Mouse (Mus musculus): ENCODE measurements at regions not wholly inside any gene's neighbourhood (a gene's known extent, or its start where the extent isn't known, plus 50 kb on each side); places are given as distances from the start of the nearest gene placed in this dataset.
A peak's percentile ranks its signal among the peaks of the same experiment; 100 is the strongest.
"Not testable (repeated sequence)": the region's sequence is repeated elsewhere in the genome, so short reads cannot be mapped to it uniquely, and the experiment has no call there.

GRCm38 (mm10) chr2:166516261-166516660 is 197.4 kb downstream of the Prex1 start:
- no peak for DNase-seq (ENCODE audit: low read depth, low spot score)

GRCm38 (mm10) chr2:166514664-166515063 is 199.0 kb downstream of the Prex1 start:
- no peak for DNase-seq (ENCODE audit: low read depth, low spot score)

GRCm38 (mm10) chr2:166512488-166512887 is 201.1 kb downstream of the Prex1 start:
- DNase-seq (ENCODE audit: low read depth, low spot score) = no peak

GRCm38 (mm10) chr2:166511477-166511876 is 202.2 kb downstream of the Prex1 start:
- DNase-seq (ENCODE audit: low read depth, low spot score) = not testable (repeated sequence)

GRCm38 (mm10) chr2:166510776-166511175 is 202.9 kb downstream of the Prex1 start:
- no peak for DNase-seq (ENCODE audit: low read depth, low spot score)

- DNase-seq (ENCODE audit: low read depth, low spot score) = no peak
These were observed 204.0 kb downstream of the Prex1 start for GRCm38 (mm10) chr2:166509591-166509990.

- no peak for DNase-seq (ENCODE audit: low read depth, low spot score)
These were observed 204.8 kb downstream of the Prex1 start for GRCm38 (mm10) chr2:166508656-166509420.

GRCm38 (mm10) chr2:166505309-166505708 is 208.3 kb downstream of the Prex1 start:
- DNase-seq (ENCODE audit: low read depth, low spot score) = peak; percentile 62

GRCm38 (mm10) chr2:166503666-166504065 is 210.0 kb downstream of the Prex1 start:
- DNase-seq (ENCODE audit: low read depth, low spot score) = no peak

GRCm38 (mm10) chr2:166492895-166493294 is 220.7 kb downstream of the Prex1 start:
- DNase-seq (ENCODE audit: low read depth, low spot score) = no peak

- no peak for DNase-seq (ENCODE audit: low read depth, low spot score)
These were observed 221.2 kb downstream of the Prex1 start for GRCm38 (mm10) chr2:166492421-166492820.

- no peak for DNase-seq (ENCODE audit: low read depth, low spot score)
These were observed 221.8 kb downstream of the Prex1 start for GRCm38 (mm10) chr2:166491861-166492260.

GRCm38 (mm10) chr2:166489041-166489872 is 224.4 kb downstream of the Prex1 start:
- DNase-seq (ENCODE audit: low read depth, low spot score) = no peak

GRCm38 (mm10) chr2:166487688-166488087 is 225.9 kb downstream of the Prex1 start:
- DNase-seq (ENCODE audit: low read depth, low spot score) = no peak

GRCm38 (mm10) chr2:166485788-166486187 is 227.8 kb downstream of the Prex1 start:
- DNase-seq (ENCODE audit: low read depth, low spot score) = no peak

- no peak for DNase-seq (ENCODE audit: low read depth, low spot score)
These were observed 228.3 kb downstream of the Prex1 start for GRCm38 (mm10) chr2:166485361-166485760.

- peak; percentile 56 for DNase-seq (ENCODE audit: low read depth, low spot score)
These were observed 229.9 kb downstream of the Prex1 start for GRCm38 (mm10) chr2:166483617-166484319.

GRCm38 (mm10) chr2:166482720-166483616 is 230.7 kb downstream of the Prex1 start:
- DNase-seq (ENCODE audit: low read depth, low spot score) = peak; percentile 68

- DNase-seq (ENCODE audit: low read depth, low spot score) = no peak
These were observed 231.9 kb downstream of the Prex1 start for GRCm38 (mm10) chr2:166481774-166482173.

- DNase-seq (ENCODE audit: low read depth, low spot score) = no peak
These were observed 232.3 kb downstream of the Prex1 start for GRCm38 (mm10) chr2:166481362-166481761.

- DNase-seq (ENCODE audit: low read depth, low spot score) = no peak
These were observed 232.7 kb downstream of the Prex1 start for GRCm38 (mm10) chr2:166480883-166481282.

Data from 3T3-L1 (cell line).